Mouse (Mus musculus): ENCODE measurements around the gene Gng2. TPM values are rescaled to one million over a fixed set of nuclear protein-coding genes. Genes with fewer than 3 reads are reported as not detected.

Gng2 gene
- polyA plus RNA-seq, 1 experiment from 2014 or later: 95.7 TPM

DNA sequence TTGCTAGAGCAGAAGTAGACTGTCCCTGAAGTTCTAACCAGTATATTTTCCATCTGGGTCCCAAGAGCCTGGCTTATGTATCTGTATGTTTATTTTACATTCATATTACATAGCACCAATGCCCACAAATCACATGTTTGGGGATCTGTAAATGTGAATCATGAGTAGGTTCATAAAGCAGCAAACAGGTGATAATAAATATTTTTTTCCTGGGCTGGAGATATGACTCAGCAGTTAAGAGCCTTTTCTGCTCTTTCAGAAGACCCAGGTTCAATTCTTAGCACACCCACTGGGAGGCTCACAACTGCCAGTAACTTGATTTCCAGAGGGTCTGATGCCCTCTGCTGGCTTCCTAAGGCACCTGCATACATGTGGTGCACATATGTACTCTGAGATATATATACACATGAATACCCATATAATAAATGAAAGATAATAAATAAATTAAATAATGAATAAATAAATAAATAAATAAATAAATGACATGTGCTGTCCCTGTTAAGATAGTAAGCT, 27.4 kb upstream of the Gng2 start:
- 0 out of 2 replicates have a peak, but pooled peaks have one; percentile 6 for TF ChIP-seq CTCF (IDR thresholded peaks at IDR 0.05; ENCODE audit: low read depth)
- Histone ChIP-seq H3K4me2 (no peak overlapping the region), H3K9ac (no peak overlapping the region), H3K36me3 (ENCODE audit: insufficient read depth) (no peaks in the 10 kb centered on the region), H3K9me3 (ENCODE audit: low read depth, low read length) (no peaks in the 10 kb centered on the region), H3K4me3 (ENCODE audit: low read depth, low read length) (no peak overlapping the region), H3K27me3 (ENCODE audit: insufficient read depth, low read length) (no peaks in the 10 kb centered on the region), H3K4me1 (ENCODE audit: insufficient read depth) (no peaks in the 10 kb centered on the region), H3K27ac (ENCODE audit: low read depth) (no peak overlapping the region)
- no peak for DNase-seq
- no peak for ATAC-seq (ENCODE audit: insufficient read depth)

GRCm38 (mm10) chr14:19996853-19997252, 19.4 kb upstream of the Gng2 start:
- DNase-seq (no peak), ATAC-seq (ENCODE audit: insufficient read depth) (no peak)
- Histone ChIP-seq H3K4me2 (no peak overlapping the region), H3K27ac (ENCODE audit: low read depth) (no peak overlapping the region), H3K9me3 (ENCODE audit: low read depth, low read length) (no peaks in the 10 kb centered on the region), H3K4me3 (ENCODE audit: low read depth, low read length) (no peak overlapping the region), H3K36me3 (ENCODE audit: insufficient read depth) (no peaks in the 10 kb centered on the region), H3K4me1 (ENCODE audit: insufficient read depth) (no peaks in the 10 kb centered on the region), H3K27me3 (ENCODE audit: insufficient read depth, low read length) (no peaks in the 10 kb centered on the region), H3K9ac (no peak overlapping the region)
- TF ChIP-seq CTCF (IDR thresholded peaks at IDR 0.05; ENCODE audit: low read depth): no peak
- 91% methylated on average over 5 of the region's 5 CpGs for WGBS

DNA sequence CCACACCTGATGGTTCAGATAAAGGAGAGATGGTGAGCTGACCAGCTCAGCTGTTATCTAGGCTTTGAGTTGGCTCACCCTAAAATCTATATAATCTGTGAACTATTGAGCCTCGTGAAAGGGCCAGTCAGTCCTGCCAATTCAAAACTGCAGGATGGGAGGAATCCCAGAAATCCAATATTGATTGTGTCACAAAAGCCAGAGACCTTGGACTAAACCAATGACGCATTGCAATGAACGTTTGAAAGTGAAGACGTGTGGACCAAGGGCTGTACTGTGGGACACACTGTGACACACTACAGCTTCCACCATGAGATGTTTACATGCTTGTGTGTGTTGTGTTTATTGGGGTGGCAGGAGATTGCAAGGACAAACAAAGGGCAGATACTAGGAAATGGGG, 18.5 kb upstream of the Gng2 start:
- H3K4me2 ChIP-seq: no peak overlapping the region
- ATAC-seq (ENCODE audit: insufficient read depth): no peak
- no peak for TF ChIP-seq CTCF (IDR thresholded peaks at IDR 0.05; ENCODE audit: low read depth)
- H3K9me3 ChIP-seq (ENCODE audit: low read depth, low read length): no peaks in the 10 kb centered on the region
- H3K4me1 ChIP-seq (ENCODE audit: insufficient read depth): no peaks in the 10 kb centered on the region
- no peak overlapping the region for H3K4me3 ChIP-seq (ENCODE audit: low read depth, low read length)
- H3K36me3 ChIP-seq (ENCODE audit: insufficient read depth): no peaks in the 10 kb centered on the region
- H3K27ac ChIP-seq (ENCODE audit: low read depth): no peak overlapping the region
- no peak overlapping the region for H3K9ac ChIP-seq
- DNase-seq: no peak
- WGBS: 82% methylated on average over 4 of the region's 4 CpGs
- H3K27me3 ChIP-seq (ENCODE audit: insufficient read depth, low read length): no peaks in the 10 kb centered on the region

- Histone ChIP-seq H3K27me3 (ENCODE audit: insufficient read depth, low read length) (no peaks in the 10 kb centered on the region), H3K4me1 (ENCODE audit: insufficient read depth) (0 out of 2 replicates have a peak, but pooled peaks cover 4% of the 10 kb centered on the region), H3K27ac (ENCODE audit: low read depth) (no peak overlapping the region), H3K36me3 (ENCODE audit: insufficient read depth) (no peaks in the 10 kb centered on the region), H3K9ac (no peak overlapping the region), H3K4me3 (ENCODE audit: low read depth, low read length) (no peak overlapping the region), H3K4me2 (no peak overlapping the region), H3K9me3 (ENCODE audit: low read depth, low read length) (no peaks in the 10 kb centered on the region)
- no peak for ATAC-seq (ENCODE audit: insufficient read depth)
- no peak for TF ChIP-seq CTCF (IDR thresholded peaks at IDR 0.05; ENCODE audit: low read depth)
- no peak for DNase-seq
- WGBS: 54% methylated on average over 5 of the region's 5 CpGs
Measured at GRCm38 (mm10) chr14:19994068-19994467, 16.6 kb upstream of the Gng2 start.

DNA sequence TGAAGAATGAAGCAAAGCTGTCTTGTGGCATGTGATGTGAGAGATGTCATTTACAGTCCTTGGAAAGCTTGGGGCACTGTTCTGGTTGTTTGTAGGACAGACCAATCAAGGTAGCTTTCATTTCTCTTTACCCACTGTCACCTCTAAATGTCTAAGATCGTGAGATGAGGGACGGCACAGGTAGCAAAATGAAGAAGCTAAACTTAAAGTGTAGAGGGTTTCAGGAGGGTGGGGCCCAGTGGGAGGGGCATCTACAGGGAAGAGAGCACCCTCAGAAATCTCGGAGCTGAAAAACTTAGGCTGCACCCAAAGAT, 16.1 kb upstream of the Gng2 start:
- Histone ChIP-seq H3K4me2 (no peak overlapping the region), H3K4me1 (ENCODE audit: insufficient read depth) (0 out of 2 replicates have a peak, but pooled peaks cover 4% of the 10 kb centered on the region), H3K9me3 (ENCODE audit: low read depth, low read length) (no peaks in the 10 kb centered on the region), H3K36me3 (ENCODE audit: insufficient read depth) (no peaks in the 10 kb centered on the region), H3K9ac (no peak overlapping the region), H3K4me3 (ENCODE audit: low read depth, low read length) (no peak overlapping the region), H3K27ac (ENCODE audit: low read depth) (no peak overlapping the region), H3K27me3 (ENCODE audit: insufficient read depth, low read length) (no peaks in the 10 kb centered on the region)
- no peak for ATAC-seq (ENCODE audit: insufficient read depth)
- 74% methylated on average over 3 of the region's 3 CpGs for WGBS
- DNase-seq: no peak
- TF ChIP-seq CTCF (IDR thresholded peaks at IDR 0.05; ENCODE audit: low read depth): no peak

GRCm38 (mm10) chr14:19992873-19993569, 15.6 kb upstream of the Gng2 start:
- Histone ChIP-seq H3K4me1 (ENCODE audit: insufficient read depth) (0 out of 2 replicates have a peak, but pooled peaks cover 4% of the 10 kb centered on the region), H3K36me3 (ENCODE audit: insufficient read depth) (no peaks in the 10 kb centered on the region), H3K9ac (no peak overlapping the region), H3K9me3 (ENCODE audit: low read depth, low read length) (no peaks in the 10 kb centered on the region), H3K4me2 (no peak overlapping the region), H3K4me3 (ENCODE audit: low read depth, low read length) (no peak overlapping the region), H3K27me3 (ENCODE audit: insufficient read depth, low read length) (no peaks in the 10 kb centered on the region), H3K27ac (ENCODE audit: low read depth) (no peak overlapping the region)
- TF ChIP-seq CTCF (IDR thresholded peaks at IDR 0.05; ENCODE audit: low read depth): no peak
- ATAC-seq (ENCODE audit: insufficient read depth) (no peak), DNase-seq (no peak)
- 84% methylated on average over 8 of the region's 8 CpGs for WGBS

GRCm38 (mm10) chr14:19991861-19992260, 14.4 kb upstream of the Gng2 start:
- no peak for TF ChIP-seq CTCF (IDR thresholded peaks at IDR 0.05; ENCODE audit: low read depth)
- no peak overlapping the region for H3K4me2 ChIP-seq
- no peaks in the 10 kb centered on the region for H3K9me3 ChIP-seq (ENCODE audit: low read depth, low read length)
- peaks cover 10% of the 10 kb centered on the region for H3K4me1 ChIP-seq (ENCODE audit: insufficient read depth)
- H3K4me3 ChIP-seq (ENCODE audit: low read depth, low read length): no peak overlapping the region
- no peak overlapping the region for H3K27ac ChIP-seq (ENCODE audit: low read depth)
- H3K9ac ChIP-seq: no peak overlapping the region
- ATAC-seq (ENCODE audit: insufficient read depth): no peak
- DNase-seq: no peak
- 53% methylated on average over 3 of the region's 3 CpGs for whole genome bisulfite sequencing
- no peaks in the 10 kb centered on the region for H3K27me3 ChIP-seq (ENCODE audit: insufficient read depth, low read length)
- no peaks in the 10 kb centered on the region for H3K36me3 ChIP-seq (ENCODE audit: insufficient read depth)

All from lung, embryonic 14.5 days (tissue).